Mouse (Mus musculus): Measurements from ENCODE around the gene Mybl2. TPM values are rescaled to one million over a fixed set of nuclear protein-coding genes. Genes with fewer than 3 reads are reported as not detected.

Mybl2 gene
- polyA plus RNA-seq, 1 experiment from 2014 or later: 6.7 TPM

DNA sequence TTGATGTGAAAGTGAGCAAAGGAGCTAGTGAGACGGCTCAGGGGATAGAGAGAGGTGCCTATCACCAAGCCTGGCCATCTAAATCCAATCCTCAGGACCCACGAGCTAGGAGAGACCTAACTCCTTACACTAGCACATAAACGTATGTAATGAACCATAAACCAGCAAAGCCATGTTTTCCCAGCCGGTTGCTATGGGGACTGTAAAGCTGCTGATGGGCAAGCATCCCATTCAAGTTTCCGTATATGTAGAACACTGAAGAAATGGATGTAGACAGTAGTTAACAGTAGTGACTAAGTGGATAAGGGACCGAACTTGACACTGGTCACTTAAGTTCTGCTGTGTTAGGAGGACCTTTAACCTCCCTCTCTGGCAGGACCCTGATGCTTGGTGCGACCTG is 19.5 kb downstream of the Mybl2 start:
- WGBS: 71% methylated on average over 7 of the region's 7 CpGs
- H3K27me3 ChIP-seq: no peaks in the 10 kb centered on the region
- H3K4me1 ChIP-seq (replicated peaks): no peaks in the 10 kb centered on the region
- no peak for ATAC-seq (ENCODE audit: low FRiP score, low read depth)
- no peak overlapping the region for H3K9ac ChIP-seq
- H3K4me2 ChIP-seq: no peak overlapping the region
- H3K27ac ChIP-seq (replicated peaks): no peak overlapping the region
- no peaks in the 10 kb centered on the region for H3K9me3 ChIP-seq
- H3K36me3 ChIP-seq: no peaks in the 10 kb centered on the region
- no peak overlapping the region for H3K4me3 ChIP-seq

DNA sequence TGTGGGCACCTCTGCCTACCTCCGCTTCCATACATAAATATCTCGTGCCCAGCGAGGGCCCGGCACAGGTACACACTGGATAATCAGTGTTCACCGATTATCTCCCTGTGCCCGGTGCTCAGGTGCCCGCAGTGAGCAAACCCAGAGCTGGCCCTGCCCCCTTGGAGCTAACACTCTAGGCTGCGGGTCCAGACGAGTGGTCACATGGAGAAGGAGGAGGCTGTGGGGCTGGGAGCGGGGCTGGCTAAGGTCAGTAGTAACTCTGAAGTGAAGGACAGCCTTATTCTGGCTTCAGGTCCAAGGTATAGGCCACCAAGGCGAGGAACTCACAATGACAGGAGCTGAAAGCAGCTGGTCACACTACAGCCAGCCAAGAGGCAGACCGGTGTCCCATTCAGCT is 20.3 kb downstream of the Mybl2 start:
- WGBS: 93% methylated on average over 12 of the region's 12 CpGs

DNA sequence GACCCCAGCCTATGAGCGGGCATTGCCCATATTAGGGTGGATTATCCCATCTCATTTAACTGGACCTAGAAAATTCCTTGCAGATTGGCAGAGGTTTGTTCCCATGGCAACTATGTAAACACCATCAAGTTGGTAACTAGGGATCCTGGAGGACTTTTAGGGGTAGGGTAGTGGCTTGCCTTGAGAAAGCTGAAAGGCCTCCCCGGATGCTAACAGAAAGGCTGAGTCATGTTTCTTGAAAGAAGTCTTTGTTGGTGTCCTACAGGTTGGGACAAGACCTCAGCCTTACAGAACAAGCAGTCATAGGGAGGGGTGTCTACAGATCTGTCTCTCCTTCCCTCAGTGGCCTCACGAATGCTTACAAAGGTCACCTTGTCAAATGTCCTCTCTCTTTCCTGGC is 20.7 kb downstream of the Mybl2 start:
- 76% methylated on average over 3 of the region's 3 CpGs for WGBS
- ATAC-seq (ENCODE audit: low FRiP score, low read depth): no peak
- no peaks in the 10 kb centered on the region for H3K4me1 ChIP-seq (replicated peaks)

More for the DNA sequence above, 20.3 kb downstream of the Mybl2 start:
- H3K36me3 ChIP-seq: no peaks in the 10 kb centered on the region
- H3K9ac ChIP-seq: no peak overlapping the region
- ATAC-seq (ENCODE audit: low FRiP score, low read depth): no peak
- H3K9me3 ChIP-seq: no peaks in the 10 kb centered on the region
- H3K4me3 ChIP-seq: no peak overlapping the region
- H3K27me3 ChIP-seq: no peaks in the 10 kb centered on the region
- H3K4me1 ChIP-seq (replicated peaks): no peaks in the 10 kb centered on the region
- no peak overlapping the region for H3K4me2 ChIP-seq
- H3K27ac ChIP-seq (replicated peaks): no peak overlapping the region

DNA sequence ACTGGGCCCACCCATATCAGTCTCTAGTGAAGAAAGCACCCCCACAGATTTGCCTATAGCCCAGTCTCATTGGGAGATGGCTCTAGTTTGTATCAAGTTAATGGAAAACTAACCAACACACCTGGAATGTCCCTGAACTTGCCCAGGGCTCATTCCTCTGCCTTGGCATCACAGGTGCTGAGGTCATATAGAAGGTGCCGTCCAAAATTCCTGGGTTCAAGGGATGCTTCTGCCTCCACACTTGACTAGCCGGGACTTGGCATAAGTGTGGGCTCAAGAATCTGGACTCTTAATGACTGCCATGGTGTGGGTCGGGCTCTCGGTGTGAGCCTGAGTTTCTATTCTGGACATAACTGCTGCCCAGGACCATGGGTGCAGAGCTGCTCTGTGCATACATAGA is 24.6 kb downstream of the Mybl2 start:
- H3K27ac ChIP-seq (replicated peaks): no peak overlapping the region
- WGBS: 95% methylated on average over 4 of the region's 4 CpGs
- no peak overlapping the region for H3K4me2 ChIP-seq
- no peaks in the 10 kb centered on the region for H3K27me3 ChIP-seq
- no peak overlapping the region for H3K4me3 ChIP-seq
- H3K4me1 ChIP-seq (replicated peaks): no peaks in the 10 kb centered on the region
- H3K36me3 ChIP-seq: no peaks in the 10 kb centered on the region
- H3K9me3 ChIP-seq: no peaks in the 10 kb centered on the region
- H3K9ac ChIP-seq: no peak overlapping the region
- no peak for ATAC-seq (ENCODE audit: low FRiP score, low read depth)

More for the DNA sequence above, 20.7 kb downstream of the Mybl2 start:
- H3K27me3 ChIP-seq: no peaks in the 10 kb centered on the region
- no peak overlapping the region for H3K4me3 ChIP-seq
- no peak overlapping the region for H3K27ac ChIP-seq (replicated peaks)
- H3K36me3 ChIP-seq: no peaks in the 10 kb centered on the region
- H3K4me2 ChIP-seq: no peak overlapping the region
- H3K9me3 ChIP-seq: no peaks in the 10 kb centered on the region
- H3K9ac ChIP-seq: no peak overlapping the region

DNA sequence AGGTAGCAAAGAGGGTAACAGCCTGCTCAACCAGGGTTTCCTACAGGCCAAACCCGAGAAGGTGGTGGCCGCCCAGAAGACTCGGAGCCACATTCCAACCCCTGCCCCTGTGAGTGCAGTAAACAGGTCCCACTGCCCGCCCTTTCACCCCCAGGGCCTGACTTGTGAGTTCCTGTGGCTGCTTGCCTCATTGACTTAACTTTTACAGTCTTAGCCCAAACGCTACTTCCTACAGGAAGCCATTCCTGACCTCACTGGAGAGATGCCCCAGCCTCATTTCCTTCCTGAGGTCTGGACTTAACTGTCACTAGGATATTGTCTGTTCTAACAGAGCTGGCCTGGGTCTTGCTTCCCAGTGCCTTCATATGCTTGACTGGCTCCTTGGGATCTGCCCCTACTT is 28.1 kb downstream of the Mybl2 start:
- Histone ChIP-seq H3K4me2 (no peak overlapping the region), H3K27ac (replicated peaks) (no peak overlapping the region), H3K4me1 (replicated peaks) (no peaks in the 10 kb centered on the region), H3K9me3 (no peaks in the 10 kb centered on the region), H3K9ac (no peak overlapping the region), H3K36me3 (no peaks in the 10 kb centered on the region), H3K4me3 (no peak overlapping the region), H3K27me3 (no peaks in the 10 kb centered on the region)
- no peak for ATAC-seq (ENCODE audit: low FRiP score, low read depth)
- 89% methylated on average over 5 of the region's 5 CpGs for WGBS

DNA sequence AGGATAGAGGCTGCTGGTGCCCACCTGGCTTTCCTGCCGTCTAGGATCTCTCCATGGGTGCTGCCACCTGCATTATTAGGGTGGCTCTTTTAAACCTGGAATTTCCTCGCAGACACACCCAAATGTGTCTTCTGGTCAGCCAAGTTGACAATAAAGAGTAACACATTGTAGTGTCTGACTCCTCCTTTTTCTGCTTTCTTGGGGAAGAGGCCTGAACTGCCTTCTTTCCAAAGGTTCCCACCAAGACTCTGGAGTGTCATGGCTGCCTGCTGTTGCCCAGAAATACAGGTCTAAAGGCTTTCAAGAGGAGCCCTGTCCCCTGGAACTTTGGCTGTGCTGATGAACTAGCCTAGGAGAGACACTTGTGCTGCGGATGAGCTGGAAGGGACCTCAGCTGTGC is 30.0 kb downstream of the Mybl2 start:
- H3K4me3 ChIP-seq: no peak overlapping the region
- no peaks in the 10 kb centered on the region for H3K4me1 ChIP-seq (replicated peaks)
- no peak for ATAC-seq (ENCODE audit: low FRiP score, low read depth)
- H3K9me3 ChIP-seq: no peaks in the 10 kb centered on the region
- H3K27me3 ChIP-seq: no peaks in the 10 kb centered on the region
- 97% methylated on average over 3 of the region's 3 CpGs for WGBS
- no peak overlapping the region for H3K9ac ChIP-seq
- no peaks in the 10 kb centered on the region for H3K36me3 ChIP-seq
- no peak overlapping the region for H3K27ac ChIP-seq (replicated peaks)
- H3K4me2 ChIP-seq: no peak overlapping the region

DNA sequence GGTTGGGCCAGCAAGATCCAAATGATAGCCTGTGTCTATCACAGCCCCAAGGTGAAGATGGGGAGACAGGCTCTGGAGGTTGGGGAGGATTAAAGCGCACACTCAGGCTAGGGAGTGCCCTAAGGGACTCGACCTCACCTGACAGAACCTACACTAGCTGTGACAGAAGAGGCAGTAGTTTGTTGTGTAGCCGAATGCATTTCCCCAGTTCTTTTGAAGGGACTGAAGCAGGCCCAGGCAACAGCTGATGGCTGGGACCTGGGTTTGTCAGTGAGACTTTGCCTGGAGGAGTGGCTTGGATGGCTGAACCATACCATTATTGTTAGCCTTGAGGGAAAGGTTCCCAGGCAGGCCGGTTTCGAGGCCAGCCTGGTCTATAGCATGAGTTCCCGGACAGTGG is 30.6 kb downstream of the Mybl2 start:
- Histone ChIP-seq H3K9me3 (no peaks in the 10 kb centered on the region), H3K36me3 (no peaks in the 10 kb centered on the region), H3K4me2 (no peak overlapping the region), H3K9ac (no peak overlapping the region), H3K27ac (replicated peaks) (no peak overlapping the region), H3K27me3 (no peaks in the 10 kb centered on the region), H3K4me3 (no peak overlapping the region), H3K4me1 (replicated peaks) (no peaks in the 10 kb centered on the region)
- ATAC-seq (ENCODE audit: low FRiP score, low read depth): no peak
- 94% methylated on average over 6 of the region's 6 CpGs for WGBS

DNA sequence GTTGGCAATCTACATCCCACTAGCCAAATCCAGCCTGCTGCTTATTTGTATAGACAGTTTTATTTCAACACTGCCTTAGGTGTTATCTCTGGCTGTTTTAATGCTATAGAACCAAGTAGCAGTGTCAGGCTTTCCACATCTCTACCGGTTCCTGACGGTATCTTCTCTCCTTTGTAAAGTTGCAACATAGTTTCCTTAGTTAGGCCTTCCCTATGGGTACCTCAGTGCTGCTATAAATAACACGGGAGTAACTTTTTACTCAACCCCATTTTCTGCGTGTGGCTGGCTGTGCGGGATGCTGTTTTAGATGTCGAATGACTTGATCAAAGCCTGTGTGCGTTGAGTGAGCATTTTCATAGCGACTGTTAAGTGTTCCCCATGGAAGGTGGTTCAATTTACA is 32.1 kb downstream of the Mybl2 start:
- ATAC-seq (ENCODE audit: low FRiP score, low read depth): no peak
- Histone ChIP-seq H3K27ac (replicated peaks) (no peak overlapping the region), H3K36me3 (no peaks in the 10 kb centered on the region), H3K9ac (no peak overlapping the region), H3K4me1 (replicated peaks) (no peaks in the 10 kb centered on the region), H3K4me2 (no peak overlapping the region), H3K27me3 (no peaks in the 10 kb centered on the region), H3K4me3 (no peak overlapping the region), H3K9me3 (no peaks in the 10 kb centered on the region)
- 81% methylated on average over 8 of the region's 8 CpGs for WGBS

DNA sequence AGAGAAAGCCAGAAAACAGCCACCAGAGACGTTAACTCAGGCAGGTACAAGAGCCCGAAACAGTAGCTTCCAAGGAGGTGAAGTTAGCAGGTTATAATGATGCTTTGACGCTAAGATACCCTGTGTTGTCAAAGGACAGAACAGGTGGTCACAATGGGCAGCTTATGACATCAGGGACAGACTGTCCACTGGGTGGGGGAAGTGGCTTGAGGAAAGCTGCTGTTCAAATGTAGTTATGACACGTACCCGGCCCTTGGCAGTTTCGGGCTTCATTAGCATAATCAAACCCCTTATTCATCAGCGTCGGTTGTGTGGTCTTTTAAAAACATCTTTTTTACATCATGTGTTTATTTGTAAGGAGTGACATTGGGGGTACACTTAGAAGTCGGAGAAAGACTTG is 33.2 kb downstream of the Mybl2 start, which contains the start of gene Gtsf1l:
Gtsf1l (minus strand) TSS at position 128 of the 400 bp plus-strand sequence.
- no peak within 1 kb of the TSS for H3K4me2 ChIP-seq
- H3K4me3 ChIP-seq: no peak within 1 kb of the TSS
- WGBS: 84% methylated on average over 9 of the region's 9 CpGs
- no peaks in the 10 kb centered on the region for H3K4me1 ChIP-seq (replicated peaks)
- no peaks in the 10 kb centered on the region for H3K36me3 ChIP-seq
- no peaks in the 10 kb centered on the region for H3K9me3 ChIP-seq
- no peaks in the 10 kb centered on the region for H3K27me3 ChIP-seq
- H3K9ac ChIP-seq: no peak within 1 kb of the TSS
- no peak within 1 kb of the TSS for H3K27ac ChIP-seq (replicated peaks)
- ATAC-seq (ENCODE audit: low FRiP score, low read depth): no peak

DNA sequence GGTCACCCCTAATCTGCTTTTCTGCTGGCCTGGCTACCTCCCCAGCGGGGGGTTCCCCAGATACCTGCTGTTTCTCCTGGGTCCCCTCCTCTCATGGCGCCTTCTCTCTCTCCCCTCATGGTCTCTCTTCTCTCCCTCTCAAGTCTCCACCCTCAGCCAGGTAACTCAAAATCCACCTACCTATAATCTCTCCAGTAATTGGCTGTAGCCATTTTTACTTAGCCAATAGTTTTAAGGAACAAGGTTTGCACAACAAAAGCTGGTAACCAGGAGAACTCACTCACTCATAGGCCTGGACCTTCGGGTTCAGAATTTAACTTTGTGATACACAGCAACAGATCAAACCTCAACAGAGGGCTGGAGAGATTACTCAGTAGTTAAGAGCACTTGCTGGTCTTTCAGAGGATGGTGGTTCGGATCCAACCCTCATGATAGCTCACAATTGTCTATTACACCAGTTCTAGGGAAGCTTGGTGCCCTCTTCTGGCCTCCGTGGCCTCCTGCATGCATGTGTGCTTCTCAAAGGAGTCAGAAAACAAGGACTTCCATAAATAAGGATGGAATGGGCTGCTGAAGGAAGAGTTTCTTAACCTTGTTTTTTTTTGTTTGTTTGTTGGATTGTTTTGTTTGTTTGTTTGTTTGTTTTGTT is 35.1 kb downstream of the Mybl2 start:
- ATAC-seq (ENCODE audit: low FRiP score, low read depth): no peak
- no peaks in the 10 kb centered on the region for H3K9me3 ChIP-seq
- no peak overlapping the region for H3K9ac ChIP-seq
- no peaks in the 10 kb centered on the region for H3K27me3 ChIP-seq
- H3K4me1 ChIP-seq (replicated peaks): no peaks in the 10 kb centered on the region
- no peak overlapping the region for H3K27ac ChIP-seq (replicated peaks)
- no peak overlapping the region for H3K4me2 ChIP-seq
- H3K4me3 ChIP-seq: no peak overlapping the region
- H3K36me3 ChIP-seq: no peaks in the 10 kb centered on the region
- 74% methylated on average over 5 of the region's 5 CpGs for WGBS

DNA sequence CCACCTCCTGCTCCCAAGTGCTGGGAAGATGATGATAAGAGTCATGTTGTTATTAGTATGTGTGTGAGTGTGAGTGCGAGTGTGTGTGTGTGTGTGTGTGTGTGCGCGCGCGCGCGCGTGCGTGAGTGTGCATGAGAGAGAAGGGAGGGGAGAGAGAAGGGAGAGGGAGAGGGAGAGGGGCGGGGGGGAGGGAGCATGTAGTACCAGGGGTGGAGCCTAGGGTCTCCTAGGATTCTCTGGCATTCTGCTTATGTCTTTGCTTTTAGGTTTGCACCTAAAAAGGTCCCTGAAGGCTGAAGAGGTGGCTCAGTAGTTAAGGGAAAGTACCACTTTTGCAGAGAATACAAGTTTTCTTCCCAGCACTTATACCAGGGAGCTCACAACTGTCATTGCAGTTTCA is 40.4 kb downstream of the Mybl2 start:
- H3K27ac ChIP-seq (replicated peaks): no peak overlapping the region
- 93% methylated on average over 9 of the region's 10 CpGs for WGBS

DNA sequence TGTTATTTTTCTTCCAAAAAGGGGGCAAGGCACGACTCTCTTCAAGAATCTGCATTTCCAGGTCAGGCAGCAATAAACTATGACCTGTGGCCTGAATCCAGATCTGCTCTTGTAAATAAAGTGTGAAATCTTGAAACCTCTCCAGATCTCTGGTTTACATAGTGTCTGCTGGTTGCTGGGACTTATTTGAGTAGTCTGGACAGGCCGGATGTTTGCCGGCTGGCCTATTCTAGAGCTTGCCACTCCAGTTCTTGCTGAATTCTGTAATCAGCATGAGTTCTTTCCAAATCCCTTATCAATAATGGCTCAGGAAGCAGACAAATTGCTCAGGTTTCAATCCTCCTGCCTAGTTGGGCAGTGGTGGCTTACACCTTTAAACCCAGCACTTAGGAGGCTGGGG is 41.3 kb downstream of the Mybl2 start:
- ATAC-seq (ENCODE audit: low FRiP score, low read depth): no peak
- H3K4me1 ChIP-seq (replicated peaks): no peaks in the 10 kb centered on the region
- no peak overlapping the region for H3K27ac ChIP-seq (replicated peaks)
- no peaks in the 10 kb centered on the region for H3K9me3 ChIP-seq
- WGBS: 65% methylated on average over 3 of the region's 3 CpGs
- no peak overlapping the region for H3K4me2 ChIP-seq
- H3K4me3 ChIP-seq: no peak overlapping the region
- H3K36me3 ChIP-seq: no peaks in the 10 kb centered on the region
- H3K27me3 ChIP-seq: no peaks in the 10 kb centered on the region
- H3K9ac ChIP-seq: no peak overlapping the region

More for the DNA sequence above, 40.4 kb downstream of the Mybl2 start:
- no peaks in the 10 kb centered on the region for H3K9me3 ChIP-seq
- no peak overlapping the region for H3K9ac ChIP-seq
- H3K4me2 ChIP-seq: no peak overlapping the region
- no peak overlapping the region for H3K4me3 ChIP-seq
- no peaks in the 10 kb centered on the region for H3K36me3 ChIP-seq
- ATAC-seq (ENCODE audit: low FRiP score, low read depth): no peak
- H3K27me3 ChIP-seq: no peaks in the 10 kb centered on the region
- H3K4me1 ChIP-seq (replicated peaks): no peaks in the 10 kb centered on the region

DNA sequence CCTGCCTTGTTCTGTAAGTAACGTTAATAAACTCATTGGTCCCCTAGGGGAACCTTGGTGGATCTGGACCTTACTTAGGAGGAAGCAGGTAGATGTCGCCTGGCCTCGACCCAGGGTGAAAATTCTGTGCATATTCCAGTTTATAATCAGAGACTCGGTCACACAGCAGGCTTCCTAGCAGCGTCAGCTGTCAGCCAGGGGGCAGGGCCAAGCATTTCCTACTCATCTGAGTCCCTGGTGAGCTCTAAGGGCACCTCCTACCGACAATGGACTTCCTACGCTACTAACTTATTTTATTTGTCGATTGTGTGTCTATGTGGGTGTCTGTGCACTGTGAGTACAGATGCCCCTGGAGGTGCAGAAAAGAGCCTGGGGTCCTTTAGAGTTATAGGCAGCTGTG is 45.4 kb downstream of the Mybl2 start:
- Histone ChIP-seq H3K27ac (replicated peaks) (no peak overlapping the region), H3K27me3 (0 out of 2 replicates have a peak, but pooled peaks cover under 1% of the 10 kb centered on the region), H3K9me3 (no peaks in the 10 kb centered on the region), H3K4me1 (replicated peaks) (peaks cover 9% of the 10 kb centered on the region), H3K36me3 (no peaks in the 10 kb centered on the region), H3K4me3 (no peak overlapping the region), H3K9ac (no peak overlapping the region), H3K4me2 (no peak overlapping the region)
- WGBS: 41% methylated on average over 8 of the region's 8 CpGs
- ATAC-seq (ENCODE audit: low FRiP score, low read depth): no peak

All from hindbrain, embryonic 15.5 days (tissue).